Mouse (Mus musculus) bone marrow macrophage, adult 2 months (primary cell): Measurements from ENCODE around the gene Ywhab.

Experiments
- CTCF ChIP-seq: IDR thresholded peaks from 2 replicates; pipeline ENCODE4 v1.5.1; 2012; ENCODE audit warnings: low read depth, mild to moderate bottlenecking, low read length, moderate library complexity
- POLR2A ChIP-seq: IDR thresholded peaks from 2 replicates; pipeline ENCODE4 v1.6.1; 2012; ENCODE audit warnings: mild to moderate bottlenecking, low read depth, low read length, borderline replicate concordance

GRCm38 (mm10) chr2:164032973-164033372, 38.2 kb downstream of the Ywhab start:
- TF ChIP-seq CTCF (no peak), POLR2A (no peak)
